ENCODE assay signal across 14 mouse cellular contexts in the genomic region with DNA sequence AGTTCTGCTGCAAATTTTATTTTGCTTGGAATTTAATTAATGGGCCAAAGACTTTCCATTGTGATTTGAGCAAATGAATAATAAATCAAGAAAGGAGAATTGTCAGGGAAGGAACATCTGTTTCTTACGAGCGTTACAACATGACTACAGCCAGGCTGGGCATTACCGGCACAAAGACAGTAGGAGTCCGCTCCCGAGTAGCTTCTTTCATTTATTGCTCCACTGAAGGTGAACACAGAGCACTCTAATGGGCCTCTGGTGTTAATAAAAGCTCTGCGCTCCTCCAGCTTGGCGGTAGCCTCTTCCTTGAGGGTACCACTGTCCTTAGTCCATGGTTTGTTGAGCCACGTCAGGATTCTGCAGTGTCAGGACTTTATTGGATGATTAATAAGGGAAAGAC.
"Had no signal": no experiment of that assay in that cellular context is flagged by ENCODE, and none has a peak within 500 bp of the region (broad histone marks: within the 10 kb centered on the region; RNA-seq: fewer than 3 reads in every experiment).

No protein-coding gene starts in this region.

- H3K27ac ChIP-seq: intestine, embryonic 15.5 days; left cerebral cortex, adult 2 months; limb, embryonic 10.5 days; liver, embryonic 15.5 days; lung, embryonic 15.5 days; macrophage; midbrain, embryonic 12.5 days had no signal

- H3K9ac ChIP-seq: intestine, embryonic 15.5 days; liver, embryonic 15.5 days; lung, embryonic 15.5 days; midbrain, embryonic 12.5 days had no signal

- H3K27me3 ChIP-seq: intestine, embryonic 15.5 days; liver, embryonic 15.5 days; lung, embryonic 15.5 days; megakaryocyte, embryonic 14.5 days; midbrain, embryonic 12.5 days had no signal

- H3K36me3 ChIP-seq: intestine, embryonic 15.5 days; limb, embryonic 10.5 days; liver, embryonic 15.5 days; lung, embryonic 15.5 days; midbrain, embryonic 12.5 days had no signal

- H3K9me3 ChIP-seq: intestine, embryonic 15.5 days; limb, embryonic 10.5 days; liver, embryonic 15.5 days; lung, embryonic 15.5 days; midbrain, embryonic 12.5 days had no signal

- H3K4me3 ChIP-seq: intestine, embryonic 15.5 days; left cerebral cortex, adult 2 months; limb, embryonic 10.5 days; liver, embryonic 15.5 days; lung, embryonic 15.5 days; megakaryocyte, embryonic 14.5 days; midbrain, embryonic 12.5 days had no signal

- H3K4me1 ChIP-seq: intestine, embryonic 15.5 days; limb, embryonic 10.5 days; liver, embryonic 15.5 days; megakaryocyte, embryonic 14.5 days; midbrain, embryonic 12.5 days had no signal

- ATAC-seq: intestine, embryonic 15.5 days had no signal

- H3K4me2 ChIP-seq: intestine, embryonic 15.5 days; liver, embryonic 11.5 days; liver, embryonic 15.5 days; lung, embryonic 15.5 days; midbrain, embryonic 12.5 days had no signal

- DNase-seq: kidney, adult 18-20 months; kidney, postnatal 10 days; lung, postnatal 14 days; right cerebral cortex, adult 18-20 months; right cerebral cortex, postnatal 25 days had no signal
